Mouse (Mus musculus): ENCODE results near the gene Hes3. TPM values are rescaled to one million over a fixed set of nuclear protein-coding genes. Genes with fewer than 3 reads are reported as not detected.

Gene Hes3
- polyA plus RNA-seq (2017; shearing (Covaris generic)) = not detected

DNA sequence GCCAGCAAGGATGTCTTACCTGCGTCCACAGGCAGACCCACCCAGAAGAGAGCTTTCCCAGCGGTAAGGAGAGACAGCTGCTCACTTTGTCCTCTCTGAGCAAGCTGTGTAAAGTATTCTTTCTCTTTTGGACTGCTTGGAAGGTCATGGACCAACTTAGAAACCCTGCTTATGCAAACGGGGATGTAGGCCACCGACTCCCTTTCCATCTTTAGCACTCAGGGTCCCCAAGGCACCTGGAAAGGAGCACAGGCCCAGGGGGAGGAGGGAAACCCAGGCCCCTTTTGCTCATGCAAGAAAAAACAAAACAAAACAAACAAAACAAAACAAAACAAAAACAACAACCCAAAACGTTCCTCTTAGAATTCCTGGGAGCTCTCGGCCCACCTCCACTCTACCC, at the start of gene Hes3:
Gene Hes3 (minus strand): TSS at position 101 of the 400 bp plus-strand sequence.

DNA sequence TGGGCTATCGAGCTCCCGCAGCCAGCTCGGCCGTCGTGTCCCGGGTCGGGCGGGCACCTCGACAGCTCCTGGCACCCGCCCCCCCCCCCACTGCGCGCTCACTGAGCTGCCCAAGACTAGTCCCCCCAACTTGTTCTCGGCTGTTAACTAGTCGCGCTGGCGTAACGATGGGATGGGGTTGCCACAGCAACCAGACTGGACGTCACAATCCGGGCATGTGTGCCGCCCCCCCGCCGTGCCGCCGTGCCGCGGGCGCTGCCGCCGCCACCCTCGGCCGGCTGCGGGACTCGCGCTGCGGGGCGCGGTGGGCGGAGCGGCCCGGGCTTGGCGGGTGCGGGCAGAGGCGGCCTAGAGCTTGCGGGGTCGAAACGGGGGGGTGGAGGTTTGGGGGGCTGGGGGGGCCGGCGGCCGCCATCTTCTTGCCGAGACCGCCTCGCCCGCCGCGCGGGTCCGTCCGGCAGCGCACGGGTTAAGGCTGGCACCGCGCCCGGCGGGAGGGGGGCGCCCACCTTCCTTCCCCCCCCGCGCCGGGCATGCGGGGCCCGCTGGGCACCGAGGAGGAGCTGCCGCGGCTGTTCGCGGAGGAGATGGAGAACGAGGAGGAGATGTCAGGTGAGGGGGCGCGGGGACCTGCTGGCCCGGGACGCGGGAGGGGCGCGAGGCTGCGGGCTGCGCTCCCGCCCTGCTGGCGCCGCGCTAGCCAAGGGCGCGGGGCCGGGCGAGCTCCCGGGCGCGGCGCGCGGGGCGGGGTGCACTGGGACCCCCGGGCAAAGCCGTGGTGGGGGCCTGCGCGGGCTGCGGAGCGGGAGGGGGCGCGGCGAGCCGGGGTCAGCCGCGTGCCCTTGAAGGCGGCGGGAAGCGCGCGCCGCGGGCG, 47.2 kb upstream of the Hes3 start, which contains the start of gene Chd5:
Gene Chd5 (plus strand): TSS at position 233 of the 874 bp plus-strand sequence.

GRCm38 (mm10) chr4:152325574-152326411, 34.3 kb upstream of the Hes3 start, which contains the start of gene Rpl22:
Gene Rpl22, plus strand, starts transcription at chr4:152325742.

GRCm38 (mm10) chr4:152318517-152319234, 27.2 kb upstream of the Hes3 start, which contains the start of gene Rnf207:
Gene Rnf207, minus strand, starts transcription at chr4:152318993.

DNA sequence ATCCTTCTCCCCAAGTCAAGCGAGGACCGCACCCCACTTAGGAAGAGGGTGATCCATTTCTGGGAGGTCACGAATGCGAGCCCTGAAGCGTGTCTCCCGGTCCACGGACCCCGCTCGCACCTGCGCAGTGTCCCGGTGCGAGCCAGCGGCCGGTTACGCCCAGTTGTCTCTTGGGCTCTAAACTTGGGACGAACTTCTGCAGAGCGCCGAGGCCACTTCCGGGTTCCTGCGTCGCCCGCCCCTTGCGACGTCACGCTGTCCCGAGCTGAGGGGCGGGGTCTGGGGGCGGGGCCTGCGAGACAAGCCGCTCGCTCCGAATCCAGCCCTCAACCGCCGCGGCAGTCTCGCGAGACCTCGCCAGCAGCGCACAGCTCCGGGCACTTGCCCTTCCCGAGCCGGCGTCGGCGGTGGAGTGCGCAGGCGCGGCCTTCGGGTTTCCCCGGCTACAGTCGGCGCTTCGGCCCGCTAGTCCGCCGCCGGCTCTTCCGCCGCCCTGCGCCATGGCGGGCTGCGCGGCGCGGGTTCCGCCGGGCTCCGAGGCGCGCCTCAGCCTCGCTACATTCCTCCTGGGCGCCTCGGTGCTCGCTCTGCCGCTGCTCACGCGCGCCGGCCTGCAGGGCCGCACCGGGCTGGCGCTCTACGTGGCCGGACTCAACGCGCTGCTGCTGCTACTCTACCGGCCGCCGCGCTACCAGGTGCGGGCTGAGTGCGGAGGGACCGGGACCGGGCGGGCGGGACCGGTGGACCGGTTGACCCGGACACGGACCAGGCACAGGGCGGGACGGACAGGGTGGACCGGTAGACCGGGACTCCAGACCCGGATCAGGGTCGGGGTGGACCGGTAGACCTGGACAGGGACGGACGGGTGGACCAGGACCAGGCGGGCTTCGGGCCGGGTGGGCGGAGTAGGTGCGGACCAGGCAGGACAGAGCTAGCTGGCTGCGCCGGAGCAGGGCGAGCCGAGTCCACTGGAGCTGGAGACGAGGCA, 5.7 kb upstream of the Hes3 start, which contains the start of gene Icmt:
Gene Icmt (plus strand): TSS at position 354 of the 988 bp plus-strand sequence.

GRCm38 (mm10) chr4:152273621-152274236, 17.7 kb downstream of the Hes3 start, which contains the start of gene Gpr153:
Gene Gpr153, plus strand, starts transcription at chr4:152274232.

Other genes starting within 250 kb of the Hes3 start
- 5.4 TPM for gene Plekhg5, start 219.2 kb downstream of the Hes3 start, polyA plus RNA-seq (2017; shearing (Covaris generic))
- 177 TPM for gene Tnfrsf25, start 175.7 kb downstream of the Hes3 start, polyA plus RNA-seq (2017; shearing (Covaris generic))
- 38.1 TPM for gene Espn, start 139.3 kb downstream of the Hes3 start, polyA plus RNA-seq (2017; shearing (Covaris generic))
- not detected for gene Hes2, start 132.8 kb downstream of the Hes3 start, polyA plus RNA-seq (2017; shearing (Covaris generic))
- gene Acot7, start 113.5 kb downstream of the Hes3 start, polyA plus RNA-seq (2017; shearing (Covaris generic)) = 88.1 TPM
- 0.20 TPM for gene Gpr153, start 17.4 kb downstream of the Hes3 start, polyA plus RNA-seq (2017; shearing (Covaris generic))
- 20.6 TPM for gene Icmt, start 5.6 kb upstream of the Hes3 start, polyA plus RNA-seq (2017; shearing (Covaris generic))
- gene Rnf207, start 27.3 kb upstream of the Hes3 start, polyA plus RNA-seq (2017; shearing (Covaris generic)) = not detected
- gene Rpl22, start 34.1 kb upstream of the Hes3 start, polyA plus RNA-seq (2017; shearing (Covaris generic)) = 461 TPM
- gene Chd5, start 47.0 kb upstream of the Hes3 start, polyA plus RNA-seq (2017; shearing (Covaris generic)) = not detected
- 2.0 TPM for gene Nphp4, start 185.0 kb upstream of the Hes3 start, polyA plus RNA-seq (2017; shearing (Covaris generic))
- 119 TPM for gene Kcnab2, start 186.2 kb upstream of the Hes3 start, polyA plus RNA-seq (2017; shearing (Covaris generic))